Mouse (Mus musculus) kidney, adult 2 months (tissue): ENCODE measurements at regions not wholly inside any gene's neighbourhood (a gene's known extent, or its start where the extent isn't known, plus 50 kb on each side); places are given as distances from the start of the nearest gene placed in this dataset.

Experiments
- DNase-seq: peaks from one replicate; pipeline ENCODE4 v3.0.0; 2021
- H3K27ac ChIP-seq: fragments of 200-500 bp; 2 replicates; pipeline ENCODE4 v1.5.1; 2012; ENCODE audit warnings: low read depth, low read length, control low read depth, inconsistent platforms; ENCODE audit not compliant: insufficient read depth
- H3K27me3 ChIP-seq: fragments of 200-500 bp; replicated peaks from 2 replicates; pipeline ENCODE4 v1.6.1; 2012; ENCODE audit warnings: mild to moderate bottlenecking, moderate library complexity, low read length, inconsistent platforms; ENCODE audit not compliant: control insufficient read depth, insufficient read depth
- H3K36me3 ChIP-seq: fragments of 200-500 bp; 2 replicates; pipeline ENCODE4 v1.6.1; 2012; ENCODE audit warnings: mild to moderate bottlenecking, moderate library complexity, low read length, inconsistent platforms; ENCODE audit not compliant: control insufficient read depth, insufficient read depth
- H3K4me1 ChIP-seq: fragments of 200-500 bp; 2 replicates; pipeline ENCODE4 v1.6.1; 2011; ENCODE audit warnings: low read length; ENCODE audit not compliant: control insufficient read depth, insufficient read depth
- H3K4me3 ChIP-seq: fragments of 200-500 bp; 2 replicates; pipeline ENCODE4 v1.5.1; 2011; ENCODE audit warnings: mild to moderate bottlenecking, low read depth, low read length, control low read depth; ENCODE audit not compliant: insufficient read depth
- CTCF ChIP-seq: fragments of 200-500 bp; conservative IDR thresholded peaks from 2 replicates; pipeline ENCODE4 v1.5.1; 2011; ENCODE audit warnings: low read depth, mild to moderate bottlenecking, control low read depth, low read length, moderate library complexity, mixed read lengths; ENCODE audit not compliant: insufficient read depth, insufficient read length
- POLR2A ChIP-seq: fragments of 200-500 bp; IDR thresholded peaks from one replicate; pipeline ENCODE4 v1.6.1; 2011; ENCODE audit warnings: low read depth, low read length, control low read depth
- WGBS: fragments of 180-500 bp; shearing (Covaris S2); methylation state at CpG from one replicate; pipeline ENCODE4 v1.1.7; 2018; 5-methylcytosine and 5-hydroxymethylcytosine counted together

GRCm38 (mm10) chr9:61077181-61077580 is 282.8 kb downstream of the Uaca start:
- no peak for TF ChIP-seq CTCF
- no peak for TF ChIP-seq POLR2A
- no peaks in the 10 kb centered on the region for H3K4me1 ChIP-seq
- H3K36me3 ChIP-seq = no peaks in the 10 kb centered on the region
- H3K27me3 ChIP-seq = no peaks in the 10 kb centered on the region; the same call in 1 of the 2 replicates
- DNase-seq = no peak
- H3K4me3 ChIP-seq = no peak overlapping the region
- H3K27ac ChIP-seq = no peak overlapping the region
- WGBS = 59% methylated on average over 2 of the region's 2 CpGs

GRCm38 (mm10) chr9:61077807-61078206 is 283.5 kb downstream of the Uaca start:
- no peaks in the 10 kb centered on the region for H3K36me3 ChIP-seq
- no peaks in the 10 kb centered on the region for H3K4me1 ChIP-seq
- 80% methylated on average over 4 of the region's 4 CpGs for WGBS
- no peak for TF ChIP-seq CTCF
- no peak for TF ChIP-seq POLR2A
- H3K27ac ChIP-seq = no peak overlapping the region
- H3K4me3 ChIP-seq = no peak overlapping the region
- no peaks in the 10 kb centered on the region; the same call in 1 of the 2 replicates for H3K27me3 ChIP-seq
- no peak for DNase-seq

GRCm38 (mm10) chr9:61081474-61082021 is 287.2 kb downstream of the Uaca start:
- no peak overlapping the region for H3K27ac ChIP-seq
- WGBS = 67% methylated on average over 16 of the region's 16 CpGs
- no peak for TF ChIP-seq CTCF
- no peak for TF ChIP-seq POLR2A
- H3K4me1 ChIP-seq = no peaks in the 10 kb centered on the region
- DNase-seq = no peak
- no peak overlapping the region for H3K4me3 ChIP-seq
- no peaks in the 10 kb centered on the region for H3K36me3 ChIP-seq
- no peaks in the 10 kb centered on the region; the same call in 1 of the 2 replicates for H3K27me3 ChIP-seq

GRCm38 (mm10) chr9:61084655-61085230 is 287.4 kb upstream of the Tle3 start:
- no peak overlapping the region for H3K27ac ChIP-seq
- no peaks in the 10 kb centered on the region for H3K4me1 ChIP-seq
- no peak for DNase-seq
- H3K27me3 ChIP-seq = no peaks in the 10 kb centered on the region
- no peak for TF ChIP-seq POLR2A
- TF ChIP-seq CTCF = no peak
- WGBS = 50% methylated on average over 13 of the region's 13 CpGs
- no peak overlapping the region for H3K4me3 ChIP-seq
- H3K36me3 ChIP-seq = no peaks in the 10 kb centered on the region

- H3K4me1 ChIP-seq = no peaks in the 10 kb centered on the region
- WGBS = 87% methylated on average over 3 of the region's 3 CpGs
- no peak for DNase-seq
- TF ChIP-seq CTCF (no peak; the same call in 1 of the 2 replicates), POLR2A (no peak)
- no peaks in the 10 kb centered on the region for H3K36me3 ChIP-seq
- H3K27me3 ChIP-seq = no peaks in the 10 kb centered on the region
- no peak overlapping the region for H3K4me3 ChIP-seq
- H3K27ac ChIP-seq = no peak overlapping the region
These were observed 285.1 kb upstream of the Tle3 start for GRCm38 (mm10) chr9:61087035-61087434.

- 95% methylated on average over 2 of the region's 2 CpGs for WGBS
- H3K4me1 ChIP-seq = no peaks in the 10 kb centered on the region
These were observed 283.0 kb upstream of the Tle3 start for GRCm38 (mm10) chr9:61089066-61089686.

GRCm38 (mm10) chr9:61091036-61091435 is 281.1 kb upstream of the Tle3 start:
- Histone ChIP-seq H3K4me1 (no peaks in the 10 kb centered on the region), H3K36me3 (no peaks in the 10 kb centered on the region), H3K27me3 (no peaks in the 10 kb centered on the region), H3K27ac (no peak overlapping the region), H3K4me3 (no peak overlapping the region)
- DNase-seq = no peak
- 95% methylated on average over 2 of the region's 2 CpGs for WGBS
- TF ChIP-seq CTCF = no peak
- TF ChIP-seq POLR2A = no peak

More at GRCm38 (mm10) chr9:61089066-61089686, 283.0 kb upstream of the Tle3 start:
- DNase-seq = no peak
- H3K36me3 ChIP-seq = no peaks in the 10 kb centered on the region
- no peaks in the 10 kb centered on the region for H3K27me3 ChIP-seq
- H3K4me3 ChIP-seq = no peak overlapping the region
- no peak overlapping the region for H3K27ac ChIP-seq
- TF ChIP-seq POLR2A = no peak
- TF ChIP-seq CTCF = no peak
